Mouse (Mus musculus) ES-Bruce4 (cell line): ENCODE data around the gene Susd4. TPM values are rescaled to one million over a fixed set of nuclear protein-coding genes. Genes with fewer than 3 reads are reported as not detected.

Source experiments
- H3K27ac ChIP-seq: 2 replicates; pipeline ENCODE4 v1.5.1; 2012; ENCODE audit warnings: low read length, inconsistent platforms; ENCODE audit not compliant: insufficient read depth
- H3K27me3 ChIP-seq: 2 replicates; pipeline ENCODE4 v1.6.1; 2012; ENCODE audit warnings: mild to moderate bottlenecking, low read length, inconsistent platforms; ENCODE audit not compliant: control insufficient read depth, poor library complexity, insufficient read depth, severe bottlenecking
- H3K36me3 ChIP-seq: 2 replicates; pipeline ENCODE4 v1.6.1; 2012; ENCODE audit warnings: inconsistent platforms, mild to moderate bottlenecking, low read length, moderate library complexity; ENCODE audit not compliant: control insufficient read depth, poor library complexity, insufficient read depth, severe bottlenecking
- H3K4me1 ChIP-seq: one replicate; pipeline ENCODE4 v1.8.1; 2011; ENCODE audit warnings: low read length; ENCODE audit not compliant: control insufficient read depth, insufficient read depth
- H3K4me3 ChIP-seq: 2 replicates; pipeline ENCODE4 v1.5.1; 2011; ENCODE audit warnings: low read depth, mild to moderate bottlenecking, low read length
- H3K9ac ChIP-seq: 2 replicates; pipeline ENCODE4 v1.6.1; 2012; ENCODE audit warnings: low read depth, mild to moderate bottlenecking, inconsistent platforms; ENCODE audit not compliant: poor library complexity, severe bottlenecking
- H3K9me3 ChIP-seq: replicated peaks from 2 replicates; pipeline ENCODE4 v1.6.1; 2012; ENCODE audit warnings: mild to moderate bottlenecking, low read length, inconsistent platforms; ENCODE audit not compliant: control insufficient read depth, poor library complexity, insufficient read depth, severe bottlenecking
- CTCF ChIP-seq: IDR thresholded peaks from one replicate; pipeline ENCODE4 v1.8.1; 2011; ENCODE audit warnings: low read depth, low read length
- EP300 ChIP-seq: IDR thresholded peaks from 2 replicates; pipeline ENCODE4 v1.6.1; 2011; ENCODE audit warnings: low read depth, low read length; ENCODE audit not compliant: insufficient read depth
- POLR2A ChIP-seq: IDR thresholded peaks from one replicate; pipeline ENCODE4 v1.8.1; 2011; ENCODE audit warnings: low read length; ENCODE audit not compliant: insufficient read depth
- polyA plus RNA-seq: library from polyadenylated mRNA; stranded (reverse); fragments of >200 nt; gene quantifications from 2 replicates; pipeline ENCODE4 v1.2.4, GENCODE M21; 2011; ENCODE audit warnings: low read depth; ENCODE audit not compliant: missing spikeins, insufficient read depth, insufficient read length

The Susd4 gene
- polyA plus RNA-seq, 1 experiment: 24.6 TPM

DNA sequence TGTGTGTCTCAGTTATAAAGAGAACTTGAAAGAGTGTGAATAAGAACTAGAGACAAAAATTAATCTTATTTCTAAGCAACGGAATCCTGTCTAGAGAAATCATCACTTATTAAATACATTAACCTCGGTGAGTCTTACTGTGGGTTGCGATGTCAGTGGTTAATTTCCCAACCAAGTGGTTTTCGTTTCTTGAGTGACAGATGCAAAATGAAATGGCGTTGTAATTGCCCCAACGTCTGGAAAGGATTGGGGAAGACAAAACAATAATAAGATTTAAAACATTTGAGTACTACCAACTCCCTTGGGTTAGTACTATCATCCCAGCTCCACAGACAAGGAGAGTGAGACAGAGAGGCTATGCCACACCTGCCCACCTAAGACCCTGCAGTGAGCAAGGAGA is 181.9 kb downstream of the Susd4 start:
- Histone ChIP-seq H3K4me1 (no peaks in the 10 kb centered on the region), H3K27ac (no peak overlapping the region), H3K9ac (no peak overlapping the region), H3K4me3 (no peak overlapping the region), H3K36me3 (no peaks in the 10 kb centered on the region), H3K9me3 (no peaks in the 10 kb centered on the region; the same call in 1 of the 2 replicates), H3K27me3 (no peaks in the 10 kb centered on the region; the same call in 1 of the 2 replicates)
- no peak for TF ChIP-seq CTCF
- TF ChIP-seq EP300: no peak
- no peak for TF ChIP-seq POLR2A

Other genes starting within 250 kb of the Susd4 start
- gene Capn2, start 246.3 kb upstream of the Susd4 start, polyA plus RNA-seq: 60.5 and 61.1 TPM in 2 replicates
- 0.24 TPM in 1 of 2 replicates, not detected in the other for gene Capn8, start 198.9 kb upstream of the Susd4 start, polyA plus RNA-seq
- gene Ccdc185, start 14.7 kb upstream of the Susd4 start, polyA plus RNA-seq: not detected in 2 replicates
- 1.5 and 1.9 TPM in 2 replicates for gene Tlr5, start 190.9 kb downstream of the Susd4 start, polyA plus RNA-seq